Mouse (Mus musculus) MEL (cell line): ENCODE measurements around the gene Cmss1. TPM values are rescaled to one million over a fixed set of nuclear protein-coding genes. Genes with fewer than 3 reads are reported as not detected.

Experiments used
- DNase-seq: peaks from one replicate; pipeline ENCODE4 v3.0.0; 2011; ENCODE audit warnings: low read depth, low spot score
- H3K27ac ChIP-seq: 2 replicates; pipeline ENCODE4 v1.5.1; 2012; ENCODE audit warnings: low read depth, mild to moderate bottlenecking, control low read depth, low read length, moderate library complexity; ENCODE audit not compliant: control insufficient read depth
- H3K27me3 ChIP-seq, 2 experiments: fragments of 150-350 bp in 1 of 2; sonication (generic) in 1 of 2; 2 replicates each; pipeline ENCODE4 v1.6.1; 2012; ENCODE audit warnings: low read length in 2 of 2, mild to moderate bottlenecking in 2 of 2, improper control_type of control experiment in 1 of 2, moderate library complexity in 1 of 2; ENCODE audit not compliant: insufficient read depth in 2 of 2, control insufficient read depth in 1 of 2
- H3K36me3 ChIP-seq, 2 experiments: 2 replicates each; pipeline ENCODE4 v1.6.1; 2012 to 2014; ENCODE audit warnings: low read length in 2 of 2, improper control_type of control experiment in 1 of 2, inconsistent platforms in 1 of 2, mild to moderate bottlenecking in 1 of 2; ENCODE audit not compliant: insufficient read depth in 2 of 2, control insufficient read depth in 1 of 2
- H3K4me1 ChIP-seq, 2 experiments: fragments of 150-350 bp in 1 of 2; sonication (generic) in 1 of 2; 2 replicates each; pipeline ENCODE4 v1.6.1; 2012; ENCODE audit warnings: low read length in 2 of 2, improper control_type of control experiment in 1 of 2, mild to moderate bottlenecking in 1 of 2; ENCODE audit not compliant: insufficient read depth in 2 of 2, control insufficient read depth in 1 of 2
- H3K4me3 ChIP-seq, 2 experiments: fragments of 150-350 bp in 1 of 2; sonication (generic) in 1 of 2; 2 replicates each; pipeline ENCODE4 v1.5.1; 2012; ENCODE audit warnings: low read depth in 2 of 2, low read length in 2 of 2, mild to moderate bottlenecking in 2 of 2, moderate library complexity in 2 of 2, control low read depth in 1 of 2, improper control_type of control experiment in 1 of 2; ENCODE audit not compliant: control insufficient read depth in 1 of 2, insufficient read depth in 1 of 2
- H3K79me2 ChIP-seq: 2 replicates; pipeline ENCODE4 v1.6.1; 2012; ENCODE audit warnings: mild to moderate bottlenecking, low read length, moderate library complexity; ENCODE audit not compliant: control insufficient read depth, poor library complexity, insufficient read depth
- H3K9ac ChIP-seq: 2 replicates; pipeline ENCODE4 v1.6.1; 2012; ENCODE audit warnings: low read depth, mild to moderate bottlenecking, control low read depth, low read length, moderate library complexity; ENCODE audit not compliant: control insufficient read depth, poor library complexity, severe bottlenecking
- H3K9me3 ChIP-seq: fragments of 150-350 bp; sonication (generic); replicated peaks from 2 replicates; pipeline ENCODE4 v1.6.1; 2012; ENCODE audit warnings: mild to moderate bottlenecking, low read length, improper control_type of control experiment, moderate library complexity; ENCODE audit not compliant: insufficient read depth
- CHD1 ChIP-seq: IDR thresholded peaks from 2 replicates; pipeline ENCODE4 v1.6.1; 2012; ENCODE audit warnings: low read depth, mild to moderate bottlenecking, inconsistent platforms, low read length, improper control_type of control experiment
- E2F4 ChIP-seq: IDR thresholded peaks from 2 replicates; pipeline ENCODE4 v1.6.1; 2011; ENCODE audit warnings: low read depth, low read length, improper control_type of control experiment, borderline replicate concordance
- ELF1 ChIP-seq: IDR thresholded peaks from 2 replicates; pipeline ENCODE4 v1.6.1; 2014; ENCODE audit warnings: low read depth, mild to moderate bottlenecking, inconsistent platforms, low read length, improper control_type of control experiment, moderate library complexity
- EP300 ChIP-seq, 2 experiments: IDR thresholded peaks; 2 replicates each; pipeline ENCODE4 v1.6.1; 2011; ENCODE audit warnings: improper control_type of control experiment in 2 of 2, low read length in 2 of 2, low read depth in 1 of 2, mild to moderate bottlenecking in 1 of 2
- ETS1 ChIP-seq: IDR thresholded peaks from 2 replicates; pipeline ENCODE4 v1.6.1; 2012; ENCODE audit warnings: low read depth, mild to moderate bottlenecking, inconsistent platforms, low read length, improper control_type of control experiment, moderate library complexity
- GABPA ChIP-seq: IDR thresholded peaks from 2 replicates; pipeline ENCODE4 v1.6.1; 2012; ENCODE audit warnings: low read depth, mild to moderate bottlenecking, inconsistent platforms, low read length, improper control_type of control experiment, moderate library complexity
- GATA1 ChIP-seq: IDR thresholded peaks from 2 replicates; pipeline ENCODE4 v1.6.1; 2011; ENCODE audit warnings: low read depth, low read length, improper control_type of control experiment
- HCFC1 ChIP-seq: IDR thresholded peaks from 2 replicates; pipeline ENCODE4 v1.6.1; 2012; ENCODE audit warnings: low read depth, mild to moderate bottlenecking, inconsistent platforms, low read length, improper control_type of control experiment, moderate library complexity
- KAT2A ChIP-seq: conservative IDR thresholded peaks from 2 replicates; pipeline ENCODE4 v1.6.1; 2012; ENCODE audit warnings: low read depth, low read length, improper control_type of control experiment, inconsistent platforms
- MAFK ChIP-seq: IDR thresholded peaks from 2 replicates; pipeline ENCODE4 v1.6.1; 2011; ENCODE audit warnings: low read depth, mild to moderate bottlenecking, low read length, improper control_type of control experiment, borderline replicate concordance
- MAX ChIP-seq: IDR thresholded peaks from 2 replicates; pipeline ENCODE4 v1.6.1; 2011; ENCODE audit warnings: low read length, improper control_type of control experiment
- MEF2A ChIP-seq: IDR thresholded peaks from 2 replicates; pipeline ENCODE4 v1.6.1; 2014; ENCODE audit warnings: low read depth, mild to moderate bottlenecking, inconsistent platforms, low read length, improper control_type of control experiment; ENCODE audit not compliant: poor library complexity, insufficient replicate concordance, severe bottlenecking; ENCODE audit errors: extremely low read depth
- MYB ChIP-seq: IDR thresholded peaks from 2 replicates; pipeline ENCODE4 v1.6.1; 2011; ENCODE audit warnings: mild to moderate bottlenecking, low read depth, low read length, improper control_type of control experiment
- NELFE ChIP-seq: IDR thresholded peaks from 2 replicates; pipeline ENCODE4 v1.6.1; 2011; ENCODE audit warnings: low read depth, low read length, improper control_type of control experiment
- POLR2AphosphoS2 ChIP-seq: IDR thresholded peaks from 2 replicates; pipeline ENCODE4 v1.6.1; 2011; ENCODE audit warnings: low read length, improper control_type of control experiment
- RAD21 ChIP-seq: IDR thresholded peaks from 2 replicates; pipeline ENCODE4 v1.6.1; 2011; ENCODE audit warnings: mild to moderate bottlenecking, low read depth, low read length, improper control_type of control experiment
- SIN3A ChIP-seq: IDR thresholded peaks from 2 replicates; pipeline ENCODE4 v1.6.1; 2012; ENCODE audit warnings: low read length, improper control_type of control experiment, inconsistent platforms
- SMC3 ChIP-seq: IDR thresholded peaks from 2 replicates; pipeline ENCODE4 v1.6.1; 2011; ENCODE audit warnings: low read depth, low read length, improper control_type of control experiment
- TAL1 ChIP-seq: IDR thresholded peaks from 2 replicates; pipeline ENCODE4 v1.6.1; 2012; ENCODE audit warnings: mild to moderate bottlenecking, inconsistent platforms, low read length, moderate library complexity, mixed read lengths
- TCF12 ChIP-seq: IDR thresholded peaks from 2 replicates; pipeline ENCODE4 v1.6.1; 2014; ENCODE audit warnings: low read depth, mild to moderate bottlenecking, inconsistent platforms, low read length, improper control_type of control experiment, moderate library complexity
- USF1 ChIP-seq: IDR thresholded peaks from 2 replicates; pipeline ENCODE4 v1.6.1; 2014; ENCODE audit warnings: low read depth, mild to moderate bottlenecking, inconsistent platforms, low read length, improper control_type of control experiment, moderate library complexity
- USF2 ChIP-seq, 2 experiments: IDR thresholded peaks; 2 replicates each; pipeline ENCODE4 v1.6.1; 2011 to 2012; ENCODE audit warnings: improper control_type of control experiment in 2 of 2, low read length in 2 of 2, borderline replicate concordance in 1 of 2, inconsistent platforms in 1 of 2, low read depth in 1 of 2, mild to moderate bottlenecking in 1 of 2; ENCODE audit not compliant: insufficient read depth in 1 of 2
- ZMIZ1 ChIP-seq: IDR thresholded peaks from 2 replicates; pipeline ENCODE4 v1.6.1; 2012; ENCODE audit warnings: low read depth, mild to moderate bottlenecking, inconsistent platforms, low read length, improper control_type of control experiment, moderate library complexity
- ZNF384 ChIP-seq: IDR thresholded peaks from 2 replicates; pipeline ENCODE4 v1.6.1; 2012; ENCODE audit warnings: low read depth, mild to moderate bottlenecking, inconsistent platforms, low read length, improper control_type of control experiment
- polyA plus RNA-seq, 2 experiments: library from polyadenylated mRNA; stranded (reverse) in 1 of 2; unstranded in 1 of 2; fragments of >175 nt in 1 of 2; fragments of >200 nt in 1 of 2; gene quantifications; 2 replicates each; pipeline versions ENCODE4 v1.2.1 to v1.2.4; 2012; ENCODE audit warnings: low replicate concordance in 2 of 2, low read depth in 1 of 2; ENCODE audit not compliant: insufficient read length in 2 of 2, insufficient read depth in 1 of 2, missing spikeins in 1 of 2
- total RNA-seq: library from RNA; depleted of rRNA; stranded (reverse); fragments of 300-350 nt; gene quantifications from 2 replicates; pipeline ENCODE4 v1.2.3, GENCODE M21; 2012

Cmss1 gene
- total and polyA plus RNA-seq, 3 experiments, result 80.9 to 94.7 TPM; not detected in 1

- Histone ChIP-seq H3K4me1 (no peaks in the 10 kb centered on the region), H3K27ac (no peak overlapping the region), H3K36me3 (no peaks in the 10 kb centered on the region), H3K27me3 (no peaks in the 10 kb centered on the region), H3K9me3 (no peaks in the 10 kb centered on the region), H3K79me2 (no peaks in the 10 kb centered on the region), H3K9ac (no peak overlapping the region), H3K4me3 (no peak overlapping the region)
- TF ChIP-seq ETS1 (no peak), ZMIZ1 (no peak), ELF1 (no peak), GABPA (no peak), MEF2A (no peak), MAFK (no peak), KAT2A (no peak), USF1 (no peak), HCFC1 (no peak), MAX (no peak)
- no peak for DNase-seq
Measured at GRCm38 (mm10) chr16:57329028-57329427, 277.6 kb downstream of the Cmss1 start.

DNA sequence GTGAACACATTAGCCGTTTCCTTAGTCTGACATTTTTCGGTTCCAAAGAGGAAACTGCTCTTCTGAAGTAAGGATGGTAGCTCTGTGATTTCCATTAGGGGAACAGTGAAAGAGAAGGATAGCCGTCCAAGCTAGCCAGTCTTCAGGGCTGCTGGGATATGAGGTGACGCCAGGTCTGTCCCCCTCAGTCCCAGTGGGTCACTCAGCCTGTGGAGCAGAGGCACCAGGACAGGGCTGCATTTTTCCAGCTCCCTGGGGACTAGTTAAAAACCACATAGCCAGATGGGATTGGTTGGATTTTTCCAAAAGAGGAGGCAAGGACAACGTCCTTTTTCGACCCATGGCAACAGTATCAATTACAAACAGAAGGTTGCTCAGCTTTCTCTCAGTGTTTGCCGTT is 279.7 kb downstream of the Cmss1 start:
- TF ChIP-seq TCF12 (no peak), SIN3A (no peak), HCFC1 (no peak), ZNF384 (no peak), MEF2A (no peak), POLR2AphosphoS2 (no peak), SMC3 (no peak), E2F4 (no peak), ZMIZ1 (no peak), KAT2A (no peak), CHD1 (no peak), NELFE (no peak), RAD21 (no peak), EP300 (IDR thresholded peaks at IDR 0.05; ENCODE audit: low read depth in 1 of 2, low read length in 2 of 2) (no peak), TAL1 (no peak), USF2 (IDR thresholded peaks at IDR 0.05; ENCODE audit: borderline replicate concordance in 1 of 2, insufficient read depth in 1 of 2, low read depth in 1 of 2, low read length in 2 of 2) (no peak), MYB (no peak), GATA1 (no peak)
- H3K79me2 ChIP-seq, result no peaks in the 10 kb centered on the region
- no peaks in the 10 kb centered on the region for H3K36me3 ChIP-seq
- H3K4me1 ChIP-seq, result no peaks in the 10 kb centered on the region
- DNase-seq, result no peak
- H3K9ac ChIP-seq, result no peak overlapping the region
- no peaks in the 10 kb centered on the region for H3K27me3 ChIP-seq
- H3K4me3 ChIP-seq, result no peak overlapping the region
- no peak overlapping the region for H3K27ac ChIP-seq
- no peaks in the 10 kb centered on the region for H3K9me3 ChIP-seq
